Mouse (Mus musculus): ENCODE measurements around the gene Efna2.

The Efna2 gene

DNA sequence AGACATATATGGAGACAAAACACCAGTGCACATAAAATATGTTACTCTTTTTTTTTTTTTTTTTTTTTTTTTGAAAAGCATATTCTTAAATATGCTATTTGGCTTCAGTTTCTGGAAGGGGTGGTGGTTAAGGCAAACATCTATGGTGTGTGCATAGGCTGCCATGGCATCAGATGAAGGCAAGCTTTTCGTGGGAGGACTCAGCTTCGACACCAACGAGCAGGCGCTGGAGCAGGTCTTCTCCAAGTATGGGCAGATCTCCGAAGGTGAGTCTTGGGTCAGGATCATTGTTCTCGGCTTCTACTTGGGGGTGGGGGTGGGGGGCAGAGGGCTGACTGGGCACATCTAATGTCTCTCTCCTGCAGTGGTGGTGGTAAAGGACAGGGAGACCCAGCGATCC, 9.6 kb upstream of the Efna2 start:
- no peak for DNase-seq

DNA sequence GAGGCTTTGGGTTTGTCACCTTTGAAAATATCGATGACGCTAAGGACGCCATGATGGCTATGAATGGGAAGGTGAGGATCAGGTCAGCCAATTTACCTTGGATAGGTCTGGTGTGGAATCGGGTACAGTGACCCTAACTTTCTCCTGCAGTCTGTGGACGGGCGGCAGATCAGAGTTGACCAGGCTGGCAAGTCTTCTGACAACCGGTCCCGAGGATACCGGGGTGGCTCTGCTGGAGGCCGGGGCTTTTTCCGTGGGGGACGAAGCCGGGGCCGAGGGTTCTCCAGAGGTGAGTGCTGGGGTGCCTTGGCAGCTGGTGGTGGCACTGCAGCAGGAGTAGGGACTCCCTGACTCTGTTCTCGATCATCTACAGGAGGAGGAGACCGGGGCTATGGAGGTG, 9.2 kb upstream of the Efna2 start:
- no peak for DNase-seq

DNA sequence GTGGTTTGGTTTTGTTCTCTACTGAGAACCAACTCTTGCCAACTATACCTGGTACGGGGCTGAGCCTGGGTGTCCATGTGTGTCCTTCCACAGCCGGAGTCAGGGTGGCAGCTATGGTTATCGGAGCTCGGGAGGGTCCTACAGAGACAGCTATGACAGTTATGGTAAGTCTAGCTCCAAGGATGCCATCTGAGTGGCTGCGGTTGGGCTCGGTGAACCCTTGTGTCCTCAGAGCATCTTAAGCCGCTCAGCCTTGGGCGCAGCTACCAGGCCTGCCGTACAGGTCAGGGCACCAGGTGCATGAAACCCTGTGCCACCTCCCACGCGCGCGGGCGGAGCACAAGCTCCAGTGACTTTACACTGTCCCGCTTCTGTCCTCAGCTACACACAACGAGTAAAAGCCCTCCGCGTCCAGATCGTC, 8.7 kb upstream of the Efna2 start:
- no peak for DNase-seq

DNA sequence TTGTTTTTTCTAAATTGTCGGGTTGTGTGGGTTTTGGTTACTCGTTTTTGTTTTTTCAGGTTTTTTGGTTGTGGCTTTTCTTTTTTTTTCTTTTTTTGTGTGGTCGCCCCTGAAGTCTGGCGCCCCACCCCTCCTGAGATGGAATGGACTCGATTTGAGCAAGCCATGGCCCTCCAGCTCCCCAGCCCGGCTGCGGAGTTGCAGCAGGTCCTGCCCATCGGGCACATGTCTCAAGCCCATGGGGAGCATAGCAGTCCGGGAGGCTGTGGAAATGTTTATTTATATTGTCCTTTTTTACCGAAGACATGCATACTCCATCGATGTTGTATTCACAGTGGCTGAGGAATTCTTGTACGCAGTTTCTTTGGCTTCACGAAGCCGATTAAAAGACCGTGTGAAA, 8.0 kb upstream of the Efna2 start:
- DNase-seq = no peak

DNA sequence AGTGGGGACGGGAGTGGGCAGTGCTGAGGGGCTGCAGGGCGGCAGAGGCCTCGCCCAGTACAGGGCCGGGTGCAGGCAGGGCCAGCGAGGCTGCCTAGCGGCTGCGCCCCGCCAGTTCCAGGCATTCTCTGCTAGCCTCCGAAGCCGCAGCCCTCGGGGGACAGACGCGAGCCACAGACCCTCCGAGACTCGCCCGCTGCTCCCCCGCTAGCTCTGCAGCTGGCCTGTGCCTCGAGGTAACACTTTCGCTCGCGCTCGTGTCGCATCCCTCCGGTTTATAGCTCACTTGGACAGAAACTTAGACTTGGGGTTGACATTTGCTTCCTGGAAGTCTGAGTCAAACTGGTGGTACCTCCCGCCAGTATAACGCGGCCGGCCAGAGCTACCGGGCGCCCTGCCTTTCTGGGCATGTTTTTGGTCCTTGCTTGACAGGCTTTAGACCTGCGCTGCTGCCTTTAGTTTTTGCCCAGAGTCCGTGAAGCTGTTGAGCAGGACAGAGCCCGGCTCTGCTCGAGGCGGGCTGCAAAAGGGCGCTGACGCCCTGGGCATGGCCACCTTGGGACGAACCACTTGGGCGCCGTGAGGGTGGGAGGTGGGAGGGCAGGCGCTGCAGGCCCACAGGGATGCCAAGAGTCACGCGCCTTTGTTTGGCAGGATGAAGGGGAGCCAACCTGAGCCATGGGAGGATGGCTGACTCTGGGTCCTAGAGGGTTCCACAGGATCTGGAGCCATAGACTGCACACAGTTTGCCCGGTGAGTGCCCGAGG, 7.3 kb upstream of the Efna2 start:
- no peak for DNase-seq

DNA sequence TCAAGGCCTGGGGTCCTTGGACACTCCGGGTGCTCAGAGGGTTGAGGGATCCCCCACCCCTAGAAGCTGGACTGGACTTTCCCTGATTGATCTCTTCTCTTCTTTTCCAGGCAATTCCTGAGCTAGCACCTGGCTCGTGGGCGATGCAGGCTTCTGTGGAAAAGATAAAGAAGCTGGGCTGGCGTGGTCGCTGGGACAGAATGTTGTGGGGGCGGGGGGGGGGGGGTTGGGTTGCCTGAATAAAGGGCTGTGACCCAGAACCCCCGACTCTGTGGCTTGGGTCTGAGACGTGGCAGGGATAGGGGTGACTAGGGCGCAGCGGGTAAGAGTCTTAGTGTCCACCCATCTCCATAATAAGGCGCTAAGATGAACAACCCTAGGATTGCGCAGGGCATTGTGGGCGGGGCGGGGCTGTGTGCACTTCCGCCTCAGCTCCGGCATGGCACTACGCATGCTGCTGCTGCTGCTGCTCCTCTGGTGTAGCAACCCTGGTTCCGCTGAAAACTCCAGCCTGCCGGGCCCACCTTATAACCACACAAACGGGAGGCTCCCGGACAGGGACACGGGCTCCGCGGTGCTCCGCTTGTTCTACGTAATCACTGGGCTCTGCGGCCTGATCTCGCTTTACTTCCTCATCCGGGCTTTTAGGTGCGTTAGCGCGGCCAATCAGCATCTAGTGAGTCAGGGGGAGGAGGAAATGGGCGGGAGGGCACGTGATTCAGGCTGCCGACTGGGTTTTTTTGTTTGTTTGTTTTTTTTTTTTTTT, 6.6 kb upstream of the Efna2 start, which contains the start of gene 1600002K03Rik:
Gene 1600002K03Rik, plus strand, starts transcription at position 418 of the 766 bp plus-strand sequence.
- DNase-seq = peak; percentile 92 to 93

DNA sequence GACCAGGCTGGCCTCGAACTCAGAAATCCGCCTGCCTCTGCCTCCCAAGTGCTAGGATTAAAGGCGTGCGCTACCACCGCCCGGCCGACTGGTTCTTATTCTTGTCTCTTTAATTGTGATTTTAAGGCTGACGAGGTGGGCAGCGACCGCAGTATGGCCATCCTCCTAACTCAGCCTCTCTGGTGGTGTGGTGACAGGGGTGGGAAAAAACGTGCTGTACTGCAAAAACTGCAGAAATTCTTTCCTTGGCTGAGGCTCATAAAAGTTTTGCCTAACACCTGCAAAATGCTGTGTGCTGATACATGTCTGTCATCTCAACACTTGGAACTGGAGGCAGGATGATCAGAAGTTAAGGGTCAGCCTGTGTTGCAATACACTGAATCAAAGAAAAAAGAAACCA, 5.9 kb upstream of the Efna2 start:
- DNase-seq = no peak

DNA sequence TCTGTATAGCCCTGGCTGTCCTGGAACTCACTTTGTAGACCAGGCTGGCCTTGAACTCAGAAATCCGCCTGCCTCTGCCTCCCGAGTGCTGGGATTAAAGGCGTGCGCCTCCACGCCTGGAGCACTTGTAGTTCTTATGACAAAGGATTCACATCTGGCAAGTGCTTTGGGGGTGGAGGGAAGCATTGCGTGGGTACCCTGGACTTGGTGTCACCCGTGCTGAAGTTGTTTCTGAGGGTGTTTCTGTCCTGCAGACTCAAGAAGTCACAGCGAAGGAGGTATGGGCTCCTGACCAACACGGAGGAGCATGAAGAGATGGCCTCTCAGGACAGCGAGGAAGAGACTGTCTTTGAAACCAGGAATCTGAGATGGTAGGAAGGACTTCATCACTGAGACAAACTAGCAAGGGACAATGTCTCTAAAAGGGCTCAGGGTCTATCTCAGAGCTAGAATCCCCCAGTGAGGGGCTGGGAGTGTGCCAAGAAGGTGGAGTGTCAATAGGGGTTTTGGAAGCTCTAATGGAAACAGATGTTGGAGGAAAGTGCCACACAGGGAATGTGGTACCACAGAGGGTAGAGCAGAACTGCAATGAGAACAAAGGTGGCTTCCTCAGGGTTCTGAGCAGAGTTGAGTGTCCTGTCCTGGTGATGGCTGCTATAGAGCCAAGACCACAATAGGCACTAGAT, 5.2 kb upstream of the Efna2 start:
- DNase-seq = no peak

DNA sequence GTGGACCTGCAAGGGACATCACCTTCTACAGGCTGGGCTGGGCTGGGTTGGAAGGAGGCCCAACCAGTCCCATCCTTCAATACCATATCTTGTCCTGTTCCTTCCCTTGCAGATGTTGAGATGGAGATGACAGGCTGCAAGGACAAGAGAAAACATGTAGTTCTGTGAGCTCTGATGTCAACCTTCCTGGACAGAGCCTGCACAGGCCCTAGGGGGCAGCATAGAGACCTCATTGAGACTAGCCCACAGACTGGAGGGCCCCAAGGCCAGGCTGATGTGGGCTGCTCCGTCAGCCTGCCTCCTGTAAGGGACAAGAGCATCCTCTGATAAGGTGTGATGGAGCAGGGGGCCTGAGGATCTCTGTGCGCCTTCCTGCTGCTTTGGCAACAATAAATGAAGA, 4.6 kb upstream of the Efna2 start:
- DNase-seq = peak in 1 of 2 experiments; percentile 74

DNA sequence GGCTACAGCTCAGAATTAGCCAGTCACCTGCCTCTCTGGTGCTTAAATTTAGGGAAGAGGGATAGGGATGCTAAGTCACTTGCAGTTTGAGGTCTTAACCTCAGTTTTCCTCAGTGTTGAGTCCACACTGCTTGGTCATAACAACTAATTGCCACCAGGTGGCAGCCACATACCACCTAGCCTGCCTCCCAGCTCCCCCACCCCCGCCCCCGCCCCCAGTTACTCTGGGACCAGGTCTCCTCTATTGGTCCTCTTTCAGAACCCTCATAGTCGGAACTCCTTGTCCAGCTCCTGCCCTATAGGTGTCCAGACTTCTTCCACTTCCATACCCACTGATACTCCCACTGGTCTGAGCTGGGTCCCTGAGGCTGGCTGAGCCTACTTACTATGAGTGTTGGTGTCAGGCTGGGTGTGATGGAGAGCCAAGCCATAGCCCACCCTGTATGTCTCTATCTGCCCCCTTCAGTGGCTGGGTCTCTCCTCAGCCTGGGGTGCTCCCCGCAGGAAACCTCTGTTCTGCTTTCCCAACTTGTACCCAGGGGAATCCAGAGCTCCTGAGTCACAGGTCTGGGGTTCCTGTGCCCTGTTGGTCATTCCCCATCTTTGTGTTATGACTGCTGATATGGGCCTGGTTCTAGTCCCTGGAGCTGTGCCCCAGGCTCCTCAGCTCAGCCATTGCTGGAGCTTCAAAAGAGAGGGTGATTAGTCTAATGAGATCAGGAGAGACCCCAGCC, 3.6 kb upstream of the Efna2 start:
- DNase-seq = peak in 1 of 2 experiments; percentile 63

DNA sequence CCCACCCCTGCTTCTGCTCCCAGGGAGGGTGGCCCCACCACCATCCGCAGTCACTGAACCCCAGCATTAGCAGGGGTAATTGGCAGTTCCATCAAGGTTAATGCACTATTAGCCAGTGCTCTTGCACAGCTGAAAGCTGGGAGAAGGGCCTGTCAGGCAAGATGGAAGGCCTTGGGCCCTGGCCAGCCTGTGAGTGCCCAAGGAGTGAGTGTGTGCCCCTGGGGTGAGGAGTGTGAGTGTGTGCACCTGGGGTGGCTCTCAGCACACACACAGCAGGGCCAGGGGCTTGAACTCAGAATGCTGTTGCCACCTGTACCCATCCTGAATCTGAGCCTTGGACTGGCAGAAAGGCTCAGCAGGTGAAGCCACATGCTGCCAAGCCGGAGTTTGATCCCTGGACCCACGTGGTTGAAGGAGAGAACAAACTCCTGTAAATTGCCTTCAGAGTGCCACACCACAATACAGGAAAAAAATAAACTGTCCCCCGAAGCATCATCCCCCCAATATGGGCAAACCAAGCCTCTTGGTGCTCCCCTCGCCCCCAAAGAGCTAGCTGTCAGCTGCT, 2.9 kb upstream of the Efna2 start:
- DNase-seq = peak in 1 of 2 experiments; percentile 49

DNA sequence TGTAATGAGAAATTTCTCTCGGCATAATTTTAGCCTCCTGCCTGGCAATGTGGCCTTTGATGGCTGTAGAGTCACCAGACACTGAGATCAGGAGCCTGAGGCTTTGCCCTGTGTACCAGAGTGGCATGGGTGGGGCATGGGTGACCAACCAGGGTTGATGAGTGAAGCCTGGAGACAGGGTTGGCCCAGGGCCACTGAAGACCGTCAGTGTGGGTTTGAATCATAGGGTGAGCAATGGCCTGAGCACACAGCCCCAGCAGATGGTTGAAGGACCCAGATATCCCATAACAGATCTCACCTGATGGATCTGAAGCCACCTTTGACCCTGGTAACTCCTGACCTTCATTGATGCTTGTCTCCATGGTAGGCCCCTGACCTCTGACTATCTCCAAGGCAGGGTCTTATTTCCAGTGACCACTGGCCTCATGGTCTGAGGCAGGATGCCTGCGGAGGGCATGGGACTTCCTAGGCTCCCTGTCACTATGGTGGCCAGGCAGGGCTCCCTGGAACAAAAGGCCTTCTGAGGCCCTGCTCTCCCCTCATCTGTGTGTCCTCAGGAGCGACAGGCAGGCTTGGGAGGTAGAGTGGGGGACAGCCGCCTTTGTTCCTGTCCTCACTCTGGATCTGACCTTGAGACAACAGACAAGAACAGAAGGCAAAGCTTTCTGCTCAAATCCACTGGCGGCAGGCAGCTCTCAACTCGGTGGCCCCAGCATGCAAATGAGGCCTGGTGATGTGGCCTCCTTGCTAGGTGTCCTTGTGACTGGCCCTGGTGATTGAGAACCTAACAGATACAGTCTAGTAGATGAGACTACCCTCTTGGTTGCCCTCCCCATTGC, 1.6 kb upstream of the Efna2 start:
- no peak for DNase-seq

DNA sequence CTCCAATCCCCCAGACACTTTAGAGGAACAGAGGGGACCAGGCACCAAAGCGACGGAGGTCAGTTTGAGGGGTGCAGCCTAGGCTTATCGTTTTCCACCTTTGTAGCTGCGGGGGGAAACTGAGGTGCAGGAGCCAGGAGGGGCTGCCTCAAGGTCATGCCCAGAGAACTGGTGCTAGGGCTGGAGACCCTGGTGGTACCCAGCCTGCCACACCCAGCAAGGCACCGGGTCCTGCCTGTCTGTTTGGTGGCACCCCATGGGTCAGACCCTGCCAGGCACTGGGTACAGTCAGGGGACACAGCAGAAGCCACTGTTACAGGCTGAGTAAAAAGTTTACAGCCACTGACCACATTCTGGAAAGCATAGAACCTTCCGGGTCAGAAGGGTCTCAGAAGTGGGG, 1.0 kb downstream of the Efna2 start:
- no peak for DNase-seq

DNA sequence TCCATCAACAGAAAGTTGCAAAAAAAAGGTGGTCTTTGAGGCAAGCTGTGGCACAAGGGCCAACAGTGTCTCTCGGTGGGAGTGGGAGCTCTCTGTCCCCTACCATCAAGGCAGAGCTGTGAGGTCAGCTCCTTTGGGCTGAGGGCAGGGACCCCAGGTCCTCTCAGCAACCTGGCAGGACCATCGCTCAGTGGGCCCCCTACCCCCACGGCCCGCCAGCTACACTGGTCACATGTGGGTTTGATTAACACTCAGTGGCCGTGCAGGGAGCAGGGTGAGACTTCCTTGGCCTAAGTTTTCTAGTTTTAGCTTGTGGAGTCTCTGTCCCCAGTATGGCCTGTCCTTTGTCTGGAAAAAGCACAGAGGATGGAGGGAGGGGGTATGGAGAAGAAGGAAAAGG, 1.5 kb downstream of the Efna2 start:
- DNase-seq = no peak

DNA sequence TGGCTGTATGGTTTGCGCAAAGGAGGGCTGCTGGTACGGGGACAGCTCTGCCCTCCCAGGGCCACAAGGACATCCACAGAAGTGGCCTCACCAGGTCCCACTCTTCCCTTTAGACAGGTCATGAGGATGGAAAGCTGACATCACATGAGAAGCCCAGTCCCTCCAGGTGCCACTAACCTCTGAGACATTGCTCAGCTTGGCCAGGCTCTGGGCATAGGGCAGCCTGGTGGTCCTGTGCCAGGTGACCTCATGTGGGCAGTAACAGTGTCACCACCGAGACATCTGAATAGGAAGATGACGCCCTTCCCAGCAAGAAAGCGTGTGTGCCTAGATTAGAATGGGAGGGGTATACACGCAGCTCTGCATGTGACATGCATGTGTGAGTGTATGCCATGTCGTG, 3.3 kb downstream of the Efna2 start:
- DNase-seq = no peak

DNA sequence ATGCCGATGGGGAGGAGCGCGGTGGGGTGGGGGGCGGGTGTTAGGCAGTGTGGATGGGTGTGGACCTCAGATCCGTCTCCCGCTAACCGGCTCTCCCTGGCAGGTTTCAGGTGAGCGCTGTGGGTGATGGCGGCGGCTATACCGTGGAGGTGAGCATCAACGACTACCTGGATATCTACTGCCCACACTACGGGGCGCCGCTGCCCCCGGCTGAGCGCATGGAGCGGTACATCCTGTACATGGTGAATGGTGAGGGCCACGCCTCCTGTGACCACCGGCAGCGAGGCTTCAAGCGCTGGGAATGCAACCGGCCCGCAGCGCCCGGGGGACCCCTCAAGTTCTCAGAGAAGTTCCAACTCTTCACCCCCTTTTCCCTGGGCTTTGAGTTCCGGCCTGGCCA, 7.4 kb downstream of the Efna2 start:
- no peak for DNase-seq

DNA sequence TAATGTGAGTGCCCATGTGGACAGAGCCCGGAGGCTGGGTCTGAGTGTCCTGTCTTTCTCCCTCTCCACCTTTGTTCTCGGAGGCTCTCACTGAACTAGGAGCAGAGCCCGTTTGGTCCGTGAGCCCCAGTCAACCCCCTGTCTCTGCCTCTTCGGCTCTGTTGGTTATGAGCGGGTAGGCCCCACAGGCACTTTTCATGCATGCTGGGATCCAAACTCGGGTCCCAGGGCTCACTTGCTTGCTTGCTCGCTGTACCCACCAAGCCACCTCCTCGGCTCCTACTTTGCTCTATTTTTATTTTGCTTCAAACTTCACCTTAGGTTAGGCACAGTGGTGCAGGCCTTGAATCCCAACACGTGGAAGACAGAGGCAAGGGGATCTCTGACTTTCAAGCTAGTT, 8.5 kb downstream of the Efna2 start:
- no peak for DNase-seq

DNA sequence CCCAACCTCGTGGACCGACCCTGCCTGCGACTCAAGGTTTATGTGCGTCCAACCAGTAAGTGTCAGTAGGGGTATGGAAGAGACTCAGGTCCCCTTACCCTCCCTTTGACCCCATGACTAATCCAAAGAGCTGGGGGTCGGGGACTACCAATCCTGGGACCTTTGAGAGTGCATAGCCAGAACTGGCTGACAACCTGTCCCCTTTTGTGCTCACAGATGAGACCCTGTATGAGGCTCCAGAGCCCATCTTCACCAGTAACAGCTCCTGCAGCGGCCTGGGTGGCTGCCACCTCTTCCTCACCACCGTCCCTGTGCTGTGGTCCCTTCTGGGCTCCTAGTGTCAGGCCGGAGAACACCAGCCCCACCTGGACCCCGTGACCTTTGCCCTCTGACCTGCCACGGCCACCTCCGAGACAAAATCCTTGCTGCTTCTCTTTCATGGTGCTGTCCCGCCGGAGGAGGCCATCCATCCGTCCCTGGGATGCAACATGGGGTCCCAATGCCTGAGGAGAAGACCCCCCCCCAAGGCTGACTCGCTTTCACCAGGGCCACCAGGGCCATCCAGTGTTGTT, 9.3 kb downstream of the Efna2 start:
- DNase-seq = no peak

DNA sequence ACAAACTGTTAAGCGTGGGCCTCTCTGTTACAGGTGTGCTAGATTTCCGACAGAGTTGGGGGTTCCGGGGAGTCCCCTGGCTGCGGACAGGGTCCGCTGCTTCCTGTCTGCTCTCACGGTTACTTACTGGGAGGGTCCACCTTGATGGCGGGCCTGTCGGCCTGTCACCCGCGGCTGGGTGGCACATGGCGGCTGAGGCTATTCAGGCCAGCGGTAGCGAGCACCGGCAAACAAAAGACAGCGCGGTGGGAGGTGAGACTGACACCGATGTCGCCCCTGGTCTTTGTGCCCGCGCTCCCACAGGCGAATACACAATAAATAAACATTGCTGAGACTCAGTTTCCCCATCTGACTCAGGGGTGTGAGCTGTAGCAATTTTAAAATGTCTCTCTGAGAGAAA, 10.7 kb downstream of the Efna2 start:
- DNase-seq = no peak

DNA sequence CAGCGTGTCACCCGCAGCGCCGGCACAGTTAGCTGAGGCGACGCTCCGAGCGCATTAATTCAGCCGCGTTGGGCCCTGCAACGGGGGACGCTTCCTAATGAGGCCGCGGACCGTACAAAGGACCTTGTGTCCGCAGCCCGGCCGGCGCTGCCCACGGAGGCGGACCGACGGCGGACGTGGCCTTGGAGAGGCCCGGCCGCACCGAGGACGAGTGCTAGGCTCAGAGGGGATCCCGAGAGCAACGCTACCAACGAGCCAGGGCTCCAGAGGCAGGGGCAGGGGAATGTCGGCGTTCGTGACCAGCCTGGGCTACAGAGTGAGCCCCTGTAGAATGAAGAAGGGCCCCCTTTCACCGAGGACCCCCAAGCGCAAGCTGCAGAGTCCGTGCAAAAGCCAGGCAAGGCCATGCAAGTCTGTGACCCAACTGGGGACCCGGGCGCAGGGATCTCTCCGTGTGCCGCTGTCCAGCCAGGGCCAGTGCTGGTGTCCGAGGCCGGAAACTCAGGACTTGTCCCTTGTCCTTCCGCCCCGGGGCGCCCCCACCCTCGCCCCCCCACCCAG, 11.3 kb downstream of the Efna2 start:
- DNase-seq = peak in 1 of 2 experiments; percentile 62

DNA sequence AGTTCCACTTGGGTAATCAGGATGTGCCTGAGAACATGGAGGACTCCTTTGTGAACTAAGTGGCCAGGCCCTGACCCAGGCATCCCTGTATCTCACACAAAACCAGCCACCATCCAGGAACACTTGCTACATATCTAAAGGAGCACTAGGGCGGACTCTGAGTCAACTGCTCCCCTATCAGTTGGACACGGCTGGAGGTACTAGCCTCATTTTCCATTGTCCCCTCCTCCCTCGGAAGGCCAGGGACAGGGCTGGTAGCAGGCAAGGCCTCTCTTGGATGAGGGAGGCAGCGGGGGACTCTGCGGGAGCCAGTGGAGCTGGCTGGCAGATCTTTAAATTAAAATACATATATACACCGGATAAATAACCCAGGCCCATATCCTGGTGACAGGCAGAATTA, 14.7 kb downstream of the Efna2 start:
- DNase-seq = no peak
